Mouse (Mus musculus): Measurements from ENCODE around the gene Nucks1. TPM values are rescaled to one million over a fixed set of nuclear protein-coding genes. Genes with fewer than 3 reads are reported as not detected.
A peak's percentile ranks its signal among the peaks of the same experiment; 100 is the strongest.

The Nucks1 gene
- polyA plus RNA-seq, 1 experiment from 2014 or later, result 77.9 TPM

- H3K27me3 ChIP-seq (ENCODE audit: insufficient read depth, low read length), result no peaks in the 10 kb centered on the region
- no peak for ATAC-seq (ENCODE audit: low FRiP score, low TSS enrichment)
- H3K9me3 ChIP-seq (ENCODE audit: low read length), result no peaks in the 10 kb centered on the region
- WGBS, result 42% methylated on average over 5 of the region's 5 CpGs
- peak overlapping the region; percentile 28; the same call in 1 of the 2 replicates for H3K4me2 ChIP-seq (replicated peaks; ENCODE audit: low read depth, low read length)
- H3K4me3 ChIP-seq (ENCODE audit: low read length), result no peak overlapping the region
- peak overlapping the region; percentile 56; the same call in 1 of the 2 replicates for H3K9ac ChIP-seq (replicated peaks; ENCODE audit: low read length)
- no peaks in the 10 kb centered on the region for H3K36me3 ChIP-seq (ENCODE audit: insufficient read depth, low read length)
- H3K27ac ChIP-seq (ENCODE audit: low read length), result peak overlapping the region; percentile 91; the same call in 1 of the 2 replicates
- peaks cover 76% of the 10 kb centered on the region for H3K4me1 ChIP-seq (ENCODE audit: insufficient read depth, low read length)
These were observed 60.0 kb downstream of the Nucks1 start for GRCm38 (mm10) chr1:131970322-131970660.

GRCm38 (mm10) chr1:131970661-131971520, 60.6 kb downstream of the Nucks1 start:
- Histone ChIP-seq H3K9me3 (ENCODE audit: low read length) (no peaks in the 10 kb centered on the region), H3K36me3 (ENCODE audit: insufficient read depth, low read length) (no peaks in the 10 kb centered on the region), H3K4me1 (ENCODE audit: insufficient read depth, low read length) (peaks cover 71% of the 10 kb centered on the region), H3K4me3 (ENCODE audit: low read length) (no peak overlapping the region), H3K27me3 (ENCODE audit: insufficient read depth, low read length) (no peaks in the 10 kb centered on the region), H3K27ac (ENCODE audit: low read length) (peak overlapping the region; percentile 91), H3K4me2 (replicated peaks; ENCODE audit: low read depth, low read length) (peak overlapping the region; percentile 28), H3K9ac (replicated peaks; ENCODE audit: low read length) (peak overlapping the region; percentile 56)
- WGBS, result 9% methylated on average over 16 of the region's 16 CpGs
- no peak for ATAC-seq (ENCODE audit: low FRiP score, low TSS enrichment)

GRCm38 (mm10) chr1:131971771-131972497, 61.6 kb downstream of the Nucks1 start:
- ATAC-seq (ENCODE audit: low FRiP score, low TSS enrichment), result peak; percentile 69
- no peaks in the 10 kb centered on the region for H3K27me3 ChIP-seq (ENCODE audit: insufficient read depth, low read length)
- no peaks in the 10 kb centered on the region for H3K9me3 ChIP-seq (ENCODE audit: low read length)
- no peak overlapping the region for H3K4me3 ChIP-seq (ENCODE audit: low read length)
- WGBS, result 26% methylated on average over 15 of the region's 15 CpGs
- H3K4me1 ChIP-seq (ENCODE audit: insufficient read depth, low read length), result peaks cover 65% of the 10 kb centered on the region
- peak overlapping the region; percentile 28 for H3K4me2 ChIP-seq (replicated peaks; ENCODE audit: low read depth, low read length)
- H3K9ac ChIP-seq (replicated peaks; ENCODE audit: low read length), result peak overlapping the region; percentile 39; the same call in 1 of the 2 replicates
- peak overlapping the region; percentile 91 for H3K27ac ChIP-seq (ENCODE audit: low read length)
- no peaks in the 10 kb centered on the region for H3K36me3 ChIP-seq (ENCODE audit: insufficient read depth, low read length)

GRCm38 (mm10) chr1:131972498-131973334, 62.4 kb downstream of the Nucks1 start:
- WGBS, result 21% methylated on average over 13 of the region's 13 CpGs
- Histone ChIP-seq H3K4me1 (ENCODE audit: insufficient read depth, low read length) (peaks cover 57% of the 10 kb centered on the region), H3K9me3 (ENCODE audit: low read length) (no peaks in the 10 kb centered on the region), H3K9ac (replicated peaks; ENCODE audit: low read length) (peak overlapping the region; percentile 39), H3K4me2 (replicated peaks; ENCODE audit: low read depth, low read length) (peak overlapping the region; percentile 19), H3K36me3 (ENCODE audit: insufficient read depth, low read length) (no peaks in the 10 kb centered on the region), H3K27ac (ENCODE audit: low read length) (peak overlapping the region; percentile 91), H3K27me3 (ENCODE audit: insufficient read depth, low read length) (no peaks in the 10 kb centered on the region), H3K4me3 (ENCODE audit: low read length) (no peak overlapping the region)
- peak; percentile 59 for ATAC-seq (ENCODE audit: low FRiP score, low TSS enrichment)

- Histone ChIP-seq H3K9me3 (ENCODE audit: low read length) (no peaks in the 10 kb centered on the region), H3K4me3 (ENCODE audit: low read length) (no peak overlapping the region), H3K4me1 (ENCODE audit: insufficient read depth, low read length) (peaks cover 48% of the 10 kb centered on the region), H3K9ac (replicated peaks; ENCODE audit: low read length) (no peak overlapping the region), H3K27ac (ENCODE audit: low read length) (peak overlapping the region; percentile 91; the same call in 1 of the 2 replicates), H3K36me3 (ENCODE audit: insufficient read depth, low read length) (no peaks in the 10 kb centered on the region), H3K27me3 (ENCODE audit: insufficient read depth, low read length) (no peaks in the 10 kb centered on the region), H3K4me2 (replicated peaks; ENCODE audit: low read depth, low read length) (no peak overlapping the region)
- no peak for ATAC-seq (ENCODE audit: low FRiP score, low TSS enrichment)
- 67% methylated on average over 6 of the region's 6 CpGs for WGBS
These were observed 63.7 kb downstream of the Nucks1 start for GRCm38 (mm10) chr1:131973991-131974390.

GRCm38 (mm10) chr1:131976886-131977285, 66.6 kb downstream of the Nucks1 start:
- no peak for ATAC-seq (ENCODE audit: low FRiP score, low TSS enrichment)
- Histone ChIP-seq H3K9ac (replicated peaks; ENCODE audit: low read length) (no peak overlapping the region), H3K27me3 (ENCODE audit: insufficient read depth, low read length) (no peaks in the 10 kb centered on the region), H3K9me3 (ENCODE audit: low read length) (no peaks in the 10 kb centered on the region), H3K4me1 (ENCODE audit: insufficient read depth, low read length) (peaks cover 23% of the 10 kb centered on the region), H3K36me3 (ENCODE audit: insufficient read depth, low read length) (no peaks in the 10 kb centered on the region), H3K4me3 (ENCODE audit: low read length) (no peak overlapping the region), H3K4me2 (replicated peaks; ENCODE audit: low read depth, low read length) (no peak overlapping the region), H3K27ac (ENCODE audit: low read length) (no peak overlapping the region)
- 70% methylated on average over 5 of the region's 5 CpGs for WGBS

GRCm38 (mm10) chr1:131980471-131980870, 70.1 kb downstream of the Nucks1 start:
- Histone ChIP-seq H3K9me3 (ENCODE audit: low read length) (no peaks in the 10 kb centered on the region), H3K4me2 (replicated peaks; ENCODE audit: low read depth, low read length) (no peak overlapping the region), H3K4me1 (ENCODE audit: insufficient read depth, low read length) (no peaks in the 10 kb centered on the region), H3K9ac (replicated peaks; ENCODE audit: low read length) (no peak overlapping the region), H3K4me3 (ENCODE audit: low read length) (no peak overlapping the region), H3K36me3 (ENCODE audit: insufficient read depth, low read length) (no peaks in the 10 kb centered on the region), H3K27me3 (ENCODE audit: insufficient read depth, low read length) (no peaks in the 10 kb centered on the region), H3K27ac (ENCODE audit: low read length) (no peak overlapping the region)
- ATAC-seq (ENCODE audit: low FRiP score, low TSS enrichment), result no peak
- WGBS, result 53% methylated on average over 2 of the region's 2 CpGs

GRCm38 (mm10) chr1:131981378-131982013, 71.2 kb downstream of the Nucks1 start:
- peak; percentile 40 for ATAC-seq (ENCODE audit: low FRiP score, low TSS enrichment)
- Histone ChIP-seq H3K4me3 (ENCODE audit: low read length) (no peak overlapping the region), H3K4me2 (replicated peaks; ENCODE audit: low read depth, low read length) (no peak overlapping the region), H3K9me3 (ENCODE audit: low read length) (no peaks in the 10 kb centered on the region), H3K36me3 (ENCODE audit: insufficient read depth, low read length) (no peaks in the 10 kb centered on the region), H3K9ac (replicated peaks; ENCODE audit: low read length) (no peak overlapping the region), H3K27ac (ENCODE audit: low read length) (no peak overlapping the region), H3K4me1 (ENCODE audit: insufficient read depth, low read length) (no peaks in the 10 kb centered on the region), H3K27me3 (ENCODE audit: insufficient read depth, low read length) (no peaks in the 10 kb centered on the region)
- 56% methylated on average over 12 of the region's 12 CpGs for WGBS

- peak; percentile 49; the same call in 1 of the 2 replicates for ATAC-seq (ENCODE audit: low FRiP score, low TSS enrichment)
These were observed 72.6 kb downstream of the Nucks1 start for GRCm38 (mm10) chr1:131982907-131983306.

More at GRCm38 (mm10) chr1:131982907-131983306, 72.6 kb downstream of the Nucks1 start:
- Histone ChIP-seq H3K9ac (replicated peaks; ENCODE audit: low read length) (no peak overlapping the region), H3K4me2 (replicated peaks; ENCODE audit: low read depth, low read length) (no peak overlapping the region), H3K36me3 (ENCODE audit: insufficient read depth, low read length) (no peaks in the 10 kb centered on the region), H3K4me1 (ENCODE audit: insufficient read depth, low read length) (no peaks in the 10 kb centered on the region), H3K27me3 (ENCODE audit: insufficient read depth, low read length) (no peaks in the 10 kb centered on the region), H3K27ac (ENCODE audit: low read length) (no peak overlapping the region), H3K9me3 (ENCODE audit: low read length) (no peaks in the 10 kb centered on the region), H3K4me3 (ENCODE audit: low read length) (no peak overlapping the region)
- WGBS, result 17% methylated on average over 5 of the region's 5 CpGs

Data from kidney, embryonic 16.5 days (tissue).